In genomic region chr11:103413516-103413915, GRCm38 (mm10) we compare ENCODE assay signal across 9 mouse cellular contexts. TPM values are rescaled to one million over a fixed set of nuclear protein-coding genes. Genes with fewer than 3 reads are reported as not detected.
DNase-seq lines count a peak whose midpoint lies in the region; ATAC-seq and TF ChIP-seq lines count a peak whose summit lies in the region.
"Had no signal": no experiment of that assay in that cellular context is flagged by ENCODE, and none has a peak within 500 bp of the region (broad histone marks: within the 10 kb centered on the region; RNA-seq: fewer than 3 reads in every experiment).

No protein-coding gene starts in this region.

- H3K27me3 ChIP-seq in lung, embryonic 14.5 days (ENCODE audit: insufficient read depth, low read length): no peaks in the 10 kb centered on the region
- no peaks in the 10 kb centered on the region for H3K27me3 ChIP-seq in neural tube, embryonic 14.5 days (ENCODE audit: control insufficient read depth, insufficient read depth, low read length)

- H3K9me3 ChIP-seq in lung, embryonic 14.5 days (ENCODE audit: low read depth, low read length): no peaks in the 10 kb centered on the region
- no peaks in the 10 kb centered on the region for H3K9me3 ChIP-seq in neural tube, embryonic 14.5 days (ENCODE audit: control insufficient read depth, low read length)

- no peak for ATAC-seq in lung, embryonic 14.5 days (ENCODE audit: insufficient read depth)
- no peak for ATAC-seq in neural tube, embryonic 14.5 days (ENCODE audit: low read depth)

- TF ChIP-seq CTCF in lung, embryonic 14.5 days (IDR thresholded peaks at IDR 0.05; ENCODE audit: low read depth): no peak
- TF ChIP-seq CTCF in lung, adult 2 months (IDR thresholded peaks at IDR 0.05; ENCODE audit: insufficient read depth, low read length): no peak
- no peak for TF ChIP-seq CTCF in bone marrow, adult 2 months (IDR thresholded peaks at IDR 0.05; ENCODE audit: control insufficient read depth, insufficient read depth, low read length)

- H3K4me2 ChIP-seq in lung, embryonic 14.5 days: peak overlapping the region; percentile 90
- H3K4me2 ChIP-seq in neural tube, embryonic 14.5 days (ENCODE audit: low read depth, low read length): peak overlapping the region; percentile 67; the same call in 1 of the 2 replicates

- no peak overlapping the region for H3K9ac ChIP-seq in lung, embryonic 14.5 days
- no peak overlapping the region for H3K9ac ChIP-seq in neural tube, embryonic 14.5 days (replicated peaks; ENCODE audit: low read depth, low read length)

- no peaks in the 10 kb centered on the region for H3K36me3 ChIP-seq in lung, embryonic 14.5 days (ENCODE audit: insufficient read depth)
- H3K36me3 ChIP-seq in neural tube, embryonic 14.5 days (ENCODE audit: control insufficient read depth, insufficient read depth, low read length): no peaks in the 10 kb centered on the region

- WGBS in lung, embryonic 14.5 days: 86% methylated on average over 1 of the region's 1 CpGs
- 79% methylated on average over 1 of the region's 1 CpGs for WGBS in lung, adult 2 months
- WGBS in bone marrow, adult 2 months: 73% methylated on average over 1 of the region's 1 CpGs
- WGBS in neural tube, embryonic 14.5 days: 89% methylated on average over 1 of the region's 1 CpGs

- H3K4me3 ChIP-seq in lung, embryonic 14.5 days (ENCODE audit: low read depth, low read length): no peak overlapping the region
- no peak overlapping the region for H3K4me3 ChIP-seq in lung, adult 2 months (replicated peaks; ENCODE audit: extremely low read depth, low read depth, low read length)
- no peak overlapping the region for H3K4me3 ChIP-seq in bone marrow, adult 2 months (replicated peaks; ENCODE audit: control insufficient read depth, low read depth, low read length)
- H3K4me3 ChIP-seq in neural tube, embryonic 14.5 days (ENCODE audit: low read depth, low read length): no peak overlapping the region

- no peak for DNase-seq in lung, embryonic 14.5 days
- DNase-seq in lung, adult 2 months: no peak
- DNase-seq in induced T-regulatory cell, adult 2 months (ENCODE audit: low read depth): peak; percentile 44
- no peak for DNase-seq in yolk sac, embryonic 10.5 days (ENCODE audit: low spot score)
- no peak for DNase-seq in testis, postnatal 14 days (ENCODE audit: low spot score)
- no peak for DNase-seq in cerebellum, adult 11-12 months
- DNase-seq: layer of hippocampus, postnatal 36 days had no signal

- H3K4me1 ChIP-seq in lung, embryonic 14.5 days (ENCODE audit: insufficient read depth): peaks cover 6% of the 10 kb centered on the region; the same call in 1 of the 2 replicates
- H3K4me1 ChIP-seq in lung, adult 2 months (ENCODE audit: control insufficient read depth, insufficient read depth, low read length): peaks cover 5% of the 10 kb centered on the region
- peaks cover 3% of the 10 kb centered on the region for H3K4me1 ChIP-seq in bone marrow, adult 2 months (ENCODE audit: control insufficient read depth, insufficient read depth, low read length)
- peaks cover 7% of the 10 kb centered on the region; the same call in 1 of the 2 replicates for H3K4me1 ChIP-seq in neural tube, embryonic 14.5 days (ENCODE audit: control insufficient read depth, insufficient read depth, low read length)

- no peak for TF ChIP-seq POLR2A in lung, adult 2 months (IDR thresholded peaks at IDR 0.05; ENCODE audit: borderline replicate concordance, extremely low read depth, low read depth, low read length)
- TF ChIP-seq POLR2A in bone marrow, adult 2 months (IDR thresholded peaks at IDR 0.05; ENCODE audit: borderline replicate concordance, control insufficient read depth, low read depth, low read length): no peak

- no peak overlapping the region for H3K27ac ChIP-seq in lung, embryonic 14.5 days (ENCODE audit: low read depth)
- peak overlapping the region; percentile 43; the same call in 1 of the 2 replicates for H3K27ac ChIP-seq in bone marrow, adult 2 months (ENCODE audit: control insufficient read depth, insufficient read depth, low read depth, low read length, poor library complexity)
- H3K27ac ChIP-seq in neural tube, embryonic 14.5 days (ENCODE audit: low read depth, low read length): no peak overlapping the region

RNA-seq across cellular contexts. Expression of gene Plekhm1, which starts 1.0 kb away (rescaled TPM):
- polyA plus RNA-seq in lung, embryonic 14.5 days (2014; fragmentation: Nextera tagmentation; extraction: Ambion mirVana): 9.3 and 9.4 TPM in 2 replicates
- polyA plus RNA-seq in lung, adult 2 months (2012; rRNA removed): 23.9 and 28.0 TPM in 2 replicates
- 12.5 and 23.7 TPM in 2 replicates for polyA plus RNA-seq in bone marrow, adult 2 months (2011; ENCODE audit: insufficient read depth, insufficient read length, low replicate concordance, missing spikeins)
- polyA plus RNA-seq in neural tube, embryonic 14.5 days (2014; fragmentation: Nextera tagmentation; extraction: Ambion mirVana): 9.5 and 11.1 TPM in 2 replicates

RNA-seq across cellular contexts. Expression of gene Arhgap27, which starts 50.0 kb away (rescaled TPM):
- polyA plus RNA-seq in lung, embryonic 14.5 days (2014; fragmentation: Nextera tagmentation; extraction: Ambion mirVana): 16.8 and 20.6 TPM in 2 replicates
- polyA plus RNA-seq in lung, adult 2 months (2012; rRNA removed): 71.4 and 83.7 TPM in 2 replicates
- 14.2 and 47.3 TPM in 2 replicates for polyA plus RNA-seq in bone marrow, adult 2 months (2011; ENCODE audit: insufficient read depth, insufficient read length, low replicate concordance, missing spikeins)
- 3.9 and 4.1 TPM in 2 replicates for polyA plus RNA-seq in neural tube, embryonic 14.5 days (2014; fragmentation: Nextera tagmentation; extraction: Ambion mirVana)
